Mouse (Mus musculus) left cerebral cortex, postnatal 14 days (tissue): ENCODE measurements around the gene Mzf1. TPM values are rescaled to one million over a fixed set of nuclear protein-coding genes. Genes with fewer than 3 reads are reported as not detected.

Source experiments
- DNase-seq, 2 experiments: peaks; one replicate each; pipeline ENCODE4 v3.0.0; 2021 to 2022; ENCODE audit warnings: low spot score in 2 of 2, mixed read lengths in 1 of 2
- intact Hi-C: fragments of 180-260 bp; cut with DNase I; formaldehyde crosslinking; loops from one replicate; pipeline ENCODE4 v1.15.1; 2025
- total RNA-seq, 2 experiments: library from RNA; stranded (reverse); gene quantifications; 2 replicates each; pipeline ENCODE4 v1.2.3; 2021

Mzf1 gene
- total RNA-seq, 2 experiments from 2014 or later, result 15.5 to 16.7 TPM

DNA sequence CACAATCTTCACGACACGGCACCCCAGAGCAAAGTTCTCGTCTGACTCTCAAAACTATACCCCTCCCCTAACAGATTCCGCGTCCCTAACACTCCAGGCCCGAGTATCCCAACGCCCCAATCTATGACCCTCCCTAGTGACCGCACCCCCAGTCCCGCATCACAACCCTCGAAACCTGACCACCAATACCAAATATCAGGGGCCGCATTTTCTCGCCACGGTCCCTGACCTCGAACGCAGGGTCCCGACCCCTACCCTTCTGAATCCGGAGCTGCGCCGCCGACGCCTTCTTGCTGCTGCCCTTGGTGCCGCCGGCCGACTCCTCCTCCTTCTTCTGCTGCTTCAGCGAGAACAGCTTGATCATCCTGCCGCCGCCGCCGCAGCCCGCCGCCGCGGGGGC, 17.2 kb downstream of the Mzf1 start:
- DNase-seq, result peak in 1 of 2 experiments; percentile 58
- intact Hi-C loops, result no loop called here

DNA sequence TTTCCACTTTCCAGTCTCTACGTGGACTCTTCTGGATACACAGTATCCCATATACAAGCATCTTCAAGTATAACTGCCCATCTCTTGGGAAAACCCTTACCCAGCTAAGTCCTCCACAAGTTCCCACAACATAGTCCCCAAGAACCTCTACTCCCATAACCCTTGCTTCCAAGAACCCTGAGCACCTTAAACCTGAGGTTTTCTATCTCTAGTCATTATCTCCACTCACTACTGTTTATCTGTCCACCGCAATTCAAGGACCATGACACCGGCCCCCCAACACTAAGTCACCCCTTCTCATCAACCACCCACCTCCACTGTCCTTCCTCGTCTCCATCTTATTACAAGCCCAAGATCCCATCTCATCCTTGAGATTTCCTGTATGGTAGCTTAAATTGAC, 17.8 kb downstream of the Mzf1 start:
- intact Hi-C loops, result no loop called here
- no peak for DNase-seq

DNA sequence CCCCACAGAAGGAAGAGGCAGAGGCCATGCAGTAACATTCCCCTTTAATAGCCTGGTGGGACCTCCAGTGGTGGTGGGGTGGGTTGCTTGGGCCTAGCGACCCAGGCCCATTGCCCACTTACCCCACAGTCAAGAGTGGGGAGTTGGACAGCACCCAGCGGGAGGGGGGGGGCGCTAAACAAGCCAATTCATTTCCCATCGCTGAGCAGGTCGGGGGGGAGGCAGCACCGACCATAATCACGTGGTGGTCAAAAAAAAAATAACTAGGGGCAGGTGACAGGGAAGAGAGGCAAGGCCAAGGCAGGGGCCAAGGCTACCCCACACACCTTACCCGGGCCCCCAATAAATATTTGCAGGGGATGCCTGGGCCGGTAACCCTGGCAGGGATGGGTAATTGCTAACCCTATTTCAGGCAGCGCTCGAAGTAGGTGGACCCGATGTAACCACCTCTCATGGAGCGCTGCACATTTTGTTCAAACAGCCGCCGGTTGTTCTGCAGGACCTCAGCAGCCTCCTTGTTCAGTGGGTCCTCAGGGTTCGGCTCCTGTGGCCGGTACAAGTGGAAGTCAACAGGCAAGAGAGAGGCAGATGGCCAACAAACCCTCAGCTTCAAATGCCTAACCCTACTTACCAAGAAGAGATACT, 19.2 kb downstream of the Mzf1 start:
- DNase-seq, result peak in 1 of 2 experiments; percentile 22
- intact Hi-C loops, result no loop called here

DNA sequence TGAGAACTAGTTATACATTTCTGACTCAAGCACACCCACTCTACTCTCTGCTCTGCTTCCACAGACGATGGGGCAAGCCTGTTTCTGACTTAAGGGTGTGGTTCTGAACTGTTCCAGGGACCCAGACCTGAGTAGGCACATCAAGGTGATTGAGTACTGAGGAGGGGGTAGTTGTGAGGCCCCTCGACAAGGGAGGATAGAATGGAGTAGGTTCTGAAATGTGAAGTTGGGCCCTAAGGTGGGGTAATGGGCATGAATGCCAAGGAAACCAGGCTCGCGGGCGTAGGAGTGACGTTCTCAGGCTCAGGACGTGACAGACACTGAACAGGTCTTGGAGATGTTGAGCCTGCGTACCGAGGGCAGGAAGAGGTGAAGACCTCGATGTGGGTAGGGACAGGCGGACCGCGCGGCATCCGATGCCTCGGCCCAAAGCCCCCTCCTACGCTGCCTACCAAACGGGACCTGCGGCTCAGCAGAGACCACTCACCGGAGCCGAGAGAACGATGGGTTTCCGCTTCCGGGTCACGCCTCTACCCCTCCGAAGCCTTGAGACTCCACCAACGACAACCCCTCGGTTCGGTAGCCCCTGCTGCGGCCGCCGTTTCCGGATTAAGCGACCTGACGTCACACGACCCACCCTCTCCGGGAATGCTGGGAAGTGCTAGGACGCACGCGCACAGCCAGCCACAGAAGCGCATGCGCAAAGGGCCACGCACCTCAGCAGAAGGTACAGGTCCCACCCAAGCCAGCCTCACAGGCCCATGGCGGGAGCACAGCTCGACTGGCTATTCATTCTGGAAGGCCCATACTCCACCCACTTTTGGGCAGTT, 20.2 kb downstream of the Mzf1 start, which contains the start of gene Chmp2a:
Gene Chmp2a, minus strand, starts transcription at position 660 of the 830 bp plus-strand sequence.
- DNase-seq, result peak; percentile 97 to 99
- intact Hi-C loops, result no loop called here

DNA sequence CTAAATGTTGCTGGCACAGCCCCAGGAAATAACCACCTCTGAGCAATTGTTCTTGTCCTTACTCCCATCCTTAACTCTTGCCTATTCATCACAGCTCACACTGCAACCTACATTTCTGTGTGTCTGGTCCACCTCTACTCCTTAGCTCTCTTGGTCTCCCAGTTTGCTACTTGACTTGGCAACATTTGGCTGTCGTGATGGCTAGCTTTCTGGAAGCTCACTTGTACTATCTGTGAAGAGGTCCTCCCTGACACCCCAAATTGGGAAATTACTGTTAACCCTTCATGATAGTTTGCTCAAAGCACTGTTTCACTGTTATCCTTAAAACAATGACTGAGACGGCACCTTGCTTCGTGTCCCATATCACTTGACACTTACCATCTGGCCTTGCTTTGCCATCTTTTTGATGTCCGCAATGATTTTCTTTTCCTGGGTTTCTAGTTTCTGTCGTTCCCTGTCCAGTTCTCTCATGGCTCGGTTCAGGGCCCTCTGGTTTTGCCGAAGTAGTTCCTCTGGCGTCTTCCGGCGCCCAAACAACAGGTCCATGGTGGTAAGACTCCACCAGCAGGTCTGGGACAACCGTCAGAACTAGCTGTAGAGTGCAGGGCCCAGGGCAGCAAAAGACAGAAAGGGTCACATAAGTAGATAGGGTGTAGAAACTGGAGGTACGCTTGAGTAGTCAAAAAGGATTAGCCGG, 21.0 kb downstream of the Mzf1 start:
- DNase-seq, result peak in 1 of 2 experiments; percentile 10
- intact Hi-C loops, result no loop called here

DNA sequence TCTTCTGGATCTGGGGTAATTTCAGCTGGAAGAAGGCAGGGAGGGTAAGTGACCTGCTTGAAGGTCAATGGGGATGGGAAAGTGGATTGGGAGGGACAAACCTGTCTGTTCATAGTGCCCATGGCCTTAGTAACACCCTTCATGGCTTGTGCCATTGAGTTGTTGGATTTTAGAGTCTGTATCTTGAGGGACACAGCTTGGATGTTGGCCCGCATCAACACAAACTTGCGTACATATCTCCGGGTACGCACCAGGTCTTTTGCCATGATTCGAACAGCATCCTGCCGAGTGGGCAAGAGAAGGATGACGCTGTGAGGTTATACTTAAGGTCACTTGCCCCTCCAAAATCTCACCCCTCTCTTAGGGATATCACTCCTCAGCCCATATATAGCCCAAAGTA, 22.0 kb downstream of the Mzf1 start:
- intact Hi-C loops, result no loop called here
- DNase-seq, result no peak

DNA sequence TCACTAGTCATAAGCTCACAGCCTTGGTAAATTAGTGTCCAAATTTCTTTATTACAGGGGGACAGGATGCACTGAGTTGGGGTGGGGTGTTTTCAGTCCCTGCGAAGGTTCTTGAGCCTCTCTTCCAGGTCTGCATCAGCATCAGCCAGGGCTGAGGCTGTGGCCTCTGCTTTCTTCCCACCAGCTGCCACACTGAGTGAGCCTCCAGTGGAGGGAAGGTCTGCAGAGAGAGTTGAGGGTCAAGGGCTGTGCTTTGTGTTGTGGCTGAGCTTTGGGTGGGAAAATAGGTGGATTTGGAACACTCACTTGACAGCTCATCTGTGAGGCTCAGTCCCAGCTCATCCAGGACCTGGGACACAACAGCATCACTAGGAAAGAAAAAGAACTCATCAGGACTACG, 22.6 kb downstream of the Mzf1 start:
- intact Hi-C loops, result no loop called here
- no peak for DNase-seq

DNA sequence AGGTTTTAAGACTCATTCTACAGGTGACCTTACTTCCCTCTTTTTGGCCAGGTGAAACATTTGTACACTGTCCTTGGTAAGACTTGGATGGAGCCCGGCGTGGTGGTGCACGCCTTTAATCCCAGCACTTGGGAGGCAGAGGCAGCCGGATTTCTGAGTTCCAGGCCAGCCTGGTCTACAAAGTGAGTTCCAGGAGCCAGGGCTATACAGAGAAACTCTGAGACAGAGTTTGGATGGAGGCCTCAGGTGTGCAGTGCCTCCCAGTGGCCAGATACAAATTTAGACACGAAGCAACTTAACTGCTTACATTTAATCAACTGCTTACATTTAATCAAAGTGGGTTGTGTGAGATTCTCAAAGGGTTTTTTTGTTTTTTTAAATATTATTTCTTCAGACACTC, 23.5 kb downstream of the Mzf1 start:
- peak in 1 of 2 experiments; percentile 26 for DNase-seq
- intact Hi-C loops, result no loop called here

DNA sequence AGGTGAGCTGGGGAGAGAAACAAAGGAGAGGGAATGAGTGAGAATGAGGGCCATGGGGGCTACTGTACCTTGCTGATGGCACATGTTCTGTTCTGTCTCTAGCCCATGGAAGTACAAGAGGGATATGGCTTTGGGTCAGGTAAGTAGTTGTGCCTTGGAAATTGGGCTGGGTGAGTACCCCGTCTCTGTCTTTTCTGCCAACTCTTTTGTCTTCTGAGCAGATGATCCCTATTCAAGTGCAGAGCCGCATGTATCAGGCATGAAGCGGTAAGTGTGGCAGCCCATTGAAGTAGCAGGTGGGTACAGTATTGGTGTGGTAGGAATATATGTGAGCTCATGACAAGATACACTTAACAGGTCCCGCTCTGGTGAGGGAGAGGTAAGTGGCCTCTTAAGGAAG, 25.6 kb downstream of the Mzf1 start:
- DNase-seq, result no peak
- intact Hi-C loops, result no loop called here

DNA sequence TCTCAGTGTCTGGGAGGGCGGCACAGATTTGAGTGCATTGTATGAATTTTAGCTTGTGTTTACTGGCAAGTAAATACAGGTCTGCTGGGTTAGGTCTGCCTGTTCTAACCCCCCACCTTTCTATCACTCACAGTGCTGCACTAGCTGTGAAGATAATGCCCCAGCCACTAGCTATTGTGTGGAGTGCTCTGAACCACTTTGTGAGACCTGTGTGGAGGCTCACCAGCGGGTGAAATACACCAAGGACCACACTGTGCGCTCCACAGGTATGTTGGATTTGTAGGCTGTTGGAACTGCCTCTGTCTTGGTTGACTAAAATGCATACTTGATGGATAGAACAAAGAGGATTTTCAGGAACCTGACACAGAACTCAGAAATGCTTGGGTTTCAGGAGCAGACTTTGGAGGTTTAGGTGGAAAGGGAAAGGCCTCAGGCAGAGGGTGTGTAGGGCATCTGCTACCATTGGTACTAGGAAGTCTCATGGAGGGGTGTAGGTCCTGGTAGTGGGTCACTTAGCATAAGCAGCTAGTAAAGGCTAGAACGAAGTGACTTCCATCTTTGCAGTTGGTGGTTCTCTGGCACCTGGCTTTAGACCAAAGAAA, 29.0 kb downstream of the Mzf1 start:
- intact Hi-C loops, result loop anchor here (2.0 kb wide), 1 partner anchor 17 kb away; no protein-coding TSS in a partner anchor
- peak in 1 of 2 experiments; percentile 2 for DNase-seq

DNA sequence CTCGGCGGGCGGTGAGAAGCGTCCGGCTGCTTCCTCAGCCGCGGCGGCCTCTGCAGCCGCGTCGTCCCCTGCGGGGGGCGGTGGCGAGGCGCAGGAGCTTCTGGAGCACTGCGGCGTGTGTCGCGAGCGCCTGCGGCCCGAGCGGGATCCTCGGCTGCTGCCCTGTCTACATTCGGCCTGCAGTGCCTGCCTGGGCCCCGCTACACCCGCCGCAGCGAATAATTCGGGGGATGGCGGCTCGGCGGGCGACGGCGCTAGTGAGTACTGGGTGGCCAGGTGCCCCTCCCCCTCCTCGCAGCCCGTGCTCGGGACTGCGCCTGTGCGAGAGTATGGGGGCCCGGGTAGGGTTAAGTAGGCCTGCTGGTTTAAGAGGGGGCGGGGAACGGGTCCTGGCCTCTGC, 29.8 kb downstream of the Mzf1 start:
- intact Hi-C loops, result loop anchor here (2.0 kb wide), 1 partner anchor 16 kb away; no protein-coding TSS in a partner anchor
- peak; percentile 83 to 89 for DNase-seq

DNA sequence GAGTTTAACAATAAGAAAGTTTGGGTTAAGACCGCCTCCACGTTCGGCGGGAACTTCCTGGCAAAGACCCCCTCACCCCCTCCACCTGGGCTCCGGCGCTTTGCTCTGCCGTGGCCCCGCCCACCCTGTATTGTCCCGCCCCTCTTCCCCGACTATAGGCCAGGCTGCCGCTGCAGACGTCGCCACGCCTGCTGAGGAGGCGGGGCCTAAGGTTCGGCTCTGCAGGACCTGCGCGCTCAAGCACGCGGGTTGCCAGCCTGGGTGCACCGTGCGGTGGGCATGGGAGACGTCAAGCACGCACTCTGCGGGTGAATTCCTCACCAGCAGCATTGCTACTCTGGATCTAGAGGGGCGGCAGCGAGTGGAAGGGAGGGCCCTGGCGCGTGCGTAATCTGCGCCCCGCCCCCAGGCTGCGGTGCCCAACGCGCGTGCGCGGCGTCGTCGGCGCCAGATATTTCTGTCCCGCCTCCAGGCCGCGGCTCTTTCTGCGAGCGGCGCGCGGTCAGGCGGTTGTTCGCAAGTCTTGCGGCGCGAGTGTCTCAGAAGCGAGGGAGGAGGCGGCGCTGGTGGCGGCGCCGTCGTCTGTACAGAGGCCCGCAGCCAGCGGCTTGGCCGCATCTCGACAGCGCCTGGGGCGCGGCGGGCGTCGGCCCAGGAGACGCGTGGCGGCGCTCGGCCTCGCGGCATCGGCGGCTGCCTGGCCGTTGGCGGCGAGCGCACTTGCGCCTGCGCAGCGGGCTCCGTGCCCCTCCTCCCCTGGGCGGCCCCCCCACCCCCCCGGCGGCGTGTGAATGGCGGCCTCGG, 30.4 kb downstream of the Mzf1 start:
- intact Hi-C loops, result loop anchor here (2.0 kb wide), 1 partner anchor 15 kb away; no protein-coding TSS in a partner anchor
- peak; percentile 94 to 96 for DNase-seq

DNA sequence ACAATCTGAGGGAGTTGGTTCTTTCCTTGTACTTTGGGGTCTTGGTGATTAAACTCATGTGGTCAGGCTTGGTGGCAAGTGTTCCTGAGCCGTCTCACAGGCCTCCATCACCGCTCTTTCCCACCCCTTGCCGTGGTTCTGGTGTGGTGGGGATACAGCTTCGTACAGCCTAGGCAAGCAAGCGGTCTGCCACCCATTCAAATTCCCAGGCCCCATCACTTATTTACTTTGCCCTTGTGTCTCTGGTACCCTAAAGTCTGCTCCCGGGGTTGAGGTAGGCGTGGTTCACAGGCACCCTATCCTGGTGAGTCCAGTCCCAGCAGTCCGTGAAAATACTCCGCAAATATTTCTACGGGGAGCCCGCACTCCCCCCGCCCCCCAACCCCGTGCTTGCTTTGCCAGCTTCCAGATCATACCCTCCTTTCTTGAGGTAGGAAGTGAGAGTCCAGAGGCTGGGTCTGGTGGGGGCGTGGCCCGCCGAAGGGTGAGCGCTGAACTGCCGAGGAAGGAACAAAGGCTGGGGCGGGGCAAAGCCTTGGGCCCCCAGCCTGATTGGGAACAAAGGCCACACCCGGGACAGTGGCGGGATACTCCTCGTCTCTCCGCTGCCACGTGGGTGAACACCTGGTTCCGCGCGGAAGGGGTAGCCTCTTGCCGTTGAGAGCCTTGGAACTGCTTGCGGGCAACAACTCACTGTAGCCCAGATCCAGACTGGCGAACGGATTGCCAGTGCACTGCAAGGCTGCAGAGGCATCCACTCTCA, 31.6 kb downstream of the Mzf1 start:
- DNase-seq, result peak in 1 of 2 experiments; percentile 26

DNA sequence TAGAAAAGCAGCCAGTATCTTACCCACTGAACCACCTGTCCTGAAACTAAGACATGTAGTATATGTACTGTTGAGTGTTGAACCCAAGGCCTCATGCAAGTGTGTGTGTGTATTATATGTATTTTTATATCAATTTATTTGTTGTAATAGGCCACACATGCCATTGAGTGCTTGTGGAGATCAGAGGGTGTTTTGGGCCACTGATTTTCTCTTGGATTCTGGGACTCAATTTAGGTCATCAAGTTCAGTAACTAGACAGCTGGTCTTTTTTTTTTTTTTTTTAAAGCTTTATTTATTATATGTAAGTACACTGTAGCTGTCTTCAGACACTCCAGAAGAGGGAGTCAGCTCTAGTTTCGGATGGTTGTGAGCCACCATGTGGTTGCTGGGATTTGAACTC, 39.3 kb downstream of the Mzf1 start:
- intact Hi-C loops, result no loop called here
- no peak for DNase-seq

More for the DNA sequence above, 31.6 kb downstream of the Mzf1 start:
- intact Hi-C loops, result no loop called here

DNA sequence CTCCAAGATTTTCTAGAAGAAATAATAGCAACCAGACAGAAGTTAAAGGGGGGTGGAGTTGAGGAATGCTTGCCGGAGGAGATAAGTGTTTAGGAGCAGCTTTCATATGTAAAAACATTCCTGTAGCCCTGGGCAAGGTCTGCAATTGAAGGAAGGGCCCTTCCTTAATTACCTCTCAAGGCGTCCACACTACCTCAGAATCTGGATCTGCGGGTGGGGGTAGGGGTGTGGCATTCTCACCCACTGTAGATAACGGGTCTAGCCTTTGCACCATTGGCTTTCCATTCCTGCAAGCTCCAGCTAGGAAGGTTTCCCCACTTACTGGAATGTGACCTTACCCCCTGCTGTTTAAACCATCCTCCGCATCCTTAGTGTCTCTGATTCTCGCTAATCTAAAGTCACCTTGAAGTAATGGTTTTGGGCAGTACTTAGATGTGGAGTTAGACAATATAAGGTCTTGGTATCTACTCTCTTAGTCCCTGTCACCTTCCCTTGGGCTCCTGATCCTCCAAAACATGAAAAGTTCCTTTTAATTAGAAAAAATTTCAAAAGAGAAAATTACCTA, 40.2 kb downstream of the Mzf1 start:
- intact Hi-C loops, result no loop called here
- no peak for DNase-seq

DNA sequence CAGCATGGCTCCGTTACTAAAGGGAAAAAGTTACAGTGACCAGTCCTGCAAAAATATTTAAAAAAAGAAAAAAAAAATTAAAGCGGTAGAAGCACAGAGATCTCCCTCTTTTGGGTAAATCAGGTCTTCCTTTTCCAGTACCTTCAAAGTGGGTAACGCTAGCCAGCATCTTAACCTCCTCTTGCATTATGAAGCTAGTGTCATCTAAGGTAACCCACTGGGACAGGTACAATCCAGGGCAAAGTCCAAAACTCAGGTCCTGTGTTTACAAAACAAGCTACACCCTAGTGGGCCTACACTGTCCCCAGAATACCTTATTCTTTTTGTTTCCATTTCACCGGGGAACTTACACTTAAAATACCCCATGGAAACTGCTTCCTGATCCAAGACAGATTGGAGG, 40.9 kb downstream of the Mzf1 start:
- DNase-seq, result no peak
- intact Hi-C loops, result no loop called here

DNA sequence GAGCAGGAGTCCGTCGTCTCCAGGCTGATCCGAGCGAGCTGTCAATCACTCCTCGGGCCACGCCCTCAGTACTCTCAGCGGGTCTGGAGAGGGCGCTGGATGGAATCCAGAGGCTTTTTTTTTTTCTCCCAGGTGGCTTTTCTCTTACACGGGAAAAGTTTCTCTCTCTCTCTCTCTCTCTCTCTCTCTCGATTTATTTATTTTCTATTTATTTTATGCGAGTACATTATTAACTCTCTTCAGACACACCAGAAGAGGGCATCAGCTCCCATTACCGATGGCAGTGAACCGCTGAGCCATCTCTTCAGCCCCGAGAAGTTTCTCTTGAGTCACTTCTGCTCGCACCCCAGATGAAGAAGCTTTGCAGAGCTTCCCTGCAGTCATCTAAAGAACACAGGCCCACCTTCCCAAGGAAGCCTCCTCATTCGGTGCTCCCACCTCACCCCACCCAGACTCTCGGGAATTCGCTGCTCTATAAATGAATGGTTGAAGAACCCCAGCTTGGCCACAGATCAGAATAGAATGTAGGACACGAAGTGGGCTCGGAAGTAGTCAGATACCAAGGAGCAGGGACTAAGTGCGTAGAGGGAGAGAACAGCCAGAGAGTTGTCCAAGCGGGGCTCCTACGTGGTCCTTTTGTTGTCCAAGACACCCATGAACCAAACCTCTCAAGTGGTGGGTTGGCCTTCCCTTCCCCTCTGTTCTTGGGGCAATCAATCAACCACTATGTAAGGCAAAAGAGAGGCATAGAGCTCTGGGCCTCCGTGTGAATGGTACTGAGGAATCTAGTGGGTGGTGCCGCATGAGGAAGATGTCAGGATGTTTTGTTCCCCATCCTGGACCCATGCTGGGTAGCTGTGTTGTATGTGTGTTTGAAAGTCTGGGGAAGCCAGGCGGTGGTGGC, 44.3 kb downstream of the Mzf1 start, which contains the start of gene Zbtb45:
Gene Zbtb45, minus strand, starts transcription at position 30 of the 904 bp plus-strand sequence.
- DNase-seq, result no peak
- intact Hi-C loops, result no loop called here
